Mouse (Mus musculus) ES-E14 (cell line): ENCODE data around the gene Tmem81.

Source experiments
- HCFC1 ChIP-seq: IDR thresholded peaks from 2 replicates; pipeline ENCODE4 v1.6.1; 2012; ENCODE audit warnings: low read length, inconsistent platforms, borderline replicate concordance; ENCODE audit not compliant: insufficient read depth
- MAFK ChIP-seq: IDR thresholded peaks from 2 replicates; pipeline ENCODE4 v1.6.1; 2014; ENCODE audit warnings: mild to moderate bottlenecking, low read depth, low read length, inconsistent platforms; ENCODE audit not compliant: insufficient read depth
- ZC3H11A ChIP-seq: IDR thresholded peaks from 2 replicates; pipeline ENCODE4 v1.6.1; 2012; ENCODE audit warnings: low read depth, mild to moderate bottlenecking, inconsistent platforms, low read length, borderline replicate concordance

DNA sequence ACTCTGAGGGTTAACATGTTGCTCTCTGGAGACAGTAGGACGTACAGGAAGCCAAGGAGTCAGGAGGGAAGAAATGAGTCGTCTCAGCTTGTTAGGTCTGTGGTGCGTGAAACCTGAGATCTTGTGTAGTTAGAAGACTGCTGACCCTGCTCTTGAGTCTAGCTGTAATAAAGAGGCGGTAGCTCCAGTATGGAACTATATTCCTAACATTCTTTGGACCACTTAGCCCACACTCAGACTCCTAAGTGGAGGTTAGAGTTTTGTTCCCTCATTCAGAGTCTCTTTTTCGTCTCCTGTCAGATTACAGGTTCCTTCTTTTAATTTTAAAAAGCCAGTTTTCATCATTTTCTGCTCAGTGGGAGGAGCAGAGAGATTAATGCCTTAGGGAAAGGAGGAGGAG is 41.4 kb upstream of the Tmem81 start:
- TF ChIP-seq ZC3H11A, result no peak
- TF ChIP-seq MAFK, result no peak
- no peak for TF ChIP-seq HCFC1
